Mouse (Mus musculus) embryonic facial prominence, embryonic 14.5 days (tissue): ENCODE data around the gene Armh1. TPM values are rescaled to one million over a fixed set of nuclear protein-coding genes. Genes with fewer than 3 reads are reported as not detected.

Experiments
- ATAC-seq: fragments of 200-750 bp; cut with Nextera tagmentation; 2 replicates; pipeline ENCODE4 v1.8.0; 2017; ENCODE audit warnings: low read depth, moderate number of reproducible peaks, moderate TSS enrichment
- DNase-seq: peaks from one replicate; pipeline ENCODE4 v3.0.0-alpha.2; 2015; ENCODE audit warnings: low spot score
- H3K27ac ChIP-seq: fragments of 300-500 bp; sonication (generic); replicated peaks from 2 replicates; pipeline ENCODE4 v1.5.1; 2014; ENCODE audit warnings: low read depth, mild to moderate bottlenecking, low read length, moderate library complexity
- H3K27me3 ChIP-seq: fragments of 300-500 bp; sonication (generic); replicated peaks from 2 replicates; pipeline ENCODE4 v1.6.1; 2014; ENCODE audit warnings: low read length; ENCODE audit not compliant: control insufficient read depth, insufficient read depth
- H3K36me3 ChIP-seq: fragments of 300-500 bp; sonication (generic); 2 replicates; pipeline ENCODE4 v1.6.1; 2014; ENCODE audit warnings: low read length, mixed read lengths; ENCODE audit not compliant: control insufficient read depth, insufficient read depth
- H3K4me1 ChIP-seq: fragments of 300-500 bp; sonication (generic); 2 replicates; pipeline ENCODE4 v1.6.1; 2014; ENCODE audit warnings: antibody characterized with exemption, low read length; ENCODE audit not compliant: control insufficient read depth, insufficient read depth
- H3K4me2 ChIP-seq: fragments of 300-500 bp; sonication (generic); 2 replicates; pipeline ENCODE4 v1.6.1; 2014; ENCODE audit warnings: low read depth, mild to moderate bottlenecking, low read length, moderate library complexity, mixed read lengths
- H3K4me3 ChIP-seq: fragments of 300-500 bp; sonication (generic); 2 replicates; pipeline ENCODE4 v1.5.1; 2014; ENCODE audit warnings: low read depth, mild to moderate bottlenecking, low read length
- H3K9ac ChIP-seq: fragments of 300-500 bp; sonication (generic); 2 replicates; pipeline ENCODE4 v1.6.1; 2014; ENCODE audit warnings: low read depth, mild to moderate bottlenecking, low read length, moderate library complexity, mixed read lengths
- H3K9me3 ChIP-seq: fragments of 300-500 bp; sonication (generic); 2 replicates; pipeline ENCODE4 v1.6.1; 2016; ENCODE audit warnings: low read length; ENCODE audit not compliant: control insufficient read depth
- WGBS: fragments of 180-500 bp; shearing (Covaris S2); extraction: QIAGEN DNeasy Blood & Tissue Kit; methylation state at CpG from one replicate; pipeline ENCODE4 v1.1.7; 2014; 5-methylcytosine and 5-hydroxymethylcytosine counted together
- polyA plus RNA-seq: library from polyadenylated mRNA; unstranded; fragments of >200 nt; fragmentation: Nextera tagmentation; extraction: Ambion mirVana; gene quantifications from 2 replicates; pipeline ENCODE4 v1.2.1, GENCODE M21; 2014

Armh1 gene
- polyA plus RNA-seq, 1 experiment from 2014 or later = 1.8 TPM

GRCm38 (mm10) chr4:117274720-117275119 lies 22.8 kb upstream of the Armh1 start:
- Histone ChIP-seq H3K36me3 (peaks cover 75% of the 10 kb centered on the region), H3K27ac (no peak overlapping the region), H3K4me2 (no peak overlapping the region), H3K4me3 (no peak overlapping the region), H3K9ac (no peak overlapping the region), H3K4me1 (no peaks in the 10 kb centered on the region), H3K27me3 (no peaks in the 10 kb centered on the region), H3K9me3 (peaks cover 13% of the 10 kb centered on the region)
- WGBS = 87% methylated on average over 4 of the region's 4 CpGs
- no peak for DNase-seq
- no peak for ATAC-seq

GRCm38 (mm10) chr4:117272459-117272858 lies 20.5 kb upstream of the Armh1 start:
- DNase-seq (peak; percentile 36), ATAC-seq (0 out of 2 replicates have a peak, but pooled peaks have one; percentile 9)
- 15% methylated on average over 12 of the region's 12 CpGs for WGBS
- H3K4me1 ChIP-seq = no peaks in the 10 kb centered on the region
- no peak overlapping the region for H3K27ac ChIP-seq
- no peaks in the 10 kb centered on the region for H3K27me3 ChIP-seq
- H3K4me2 ChIP-seq = no peak overlapping the region
- H3K4me3 ChIP-seq = no peak overlapping the region
- H3K9ac ChIP-seq = no peak overlapping the region
- peaks cover 62% of the 10 kb centered on the region for H3K36me3 ChIP-seq
- peaks cover 13% of the 10 kb centered on the region for H3K9me3 ChIP-seq

- H3K4me3 ChIP-seq = no peak overlapping the region
- ATAC-seq (peak; percentile 51), DNase-seq (peak; percentile 87)
- no peak overlapping the region for H3K27ac ChIP-seq
- no peaks in the 10 kb centered on the region for H3K4me1 ChIP-seq
- 3% methylated on average over 5 of the region's 6 CpGs for WGBS
- H3K9me3 ChIP-seq = peaks cover 13% of the 10 kb centered on the region
- no peak overlapping the region for H3K4me2 ChIP-seq
- peaks cover 40% of the 10 kb centered on the region for H3K36me3 ChIP-seq
- no peaks in the 10 kb centered on the region for H3K27me3 ChIP-seq
- no peak overlapping the region for H3K9ac ChIP-seq
Observed at GRCm38 (mm10) chr4:117270278-117270677, 18.4 kb upstream of the Armh1 start.

DNA sequence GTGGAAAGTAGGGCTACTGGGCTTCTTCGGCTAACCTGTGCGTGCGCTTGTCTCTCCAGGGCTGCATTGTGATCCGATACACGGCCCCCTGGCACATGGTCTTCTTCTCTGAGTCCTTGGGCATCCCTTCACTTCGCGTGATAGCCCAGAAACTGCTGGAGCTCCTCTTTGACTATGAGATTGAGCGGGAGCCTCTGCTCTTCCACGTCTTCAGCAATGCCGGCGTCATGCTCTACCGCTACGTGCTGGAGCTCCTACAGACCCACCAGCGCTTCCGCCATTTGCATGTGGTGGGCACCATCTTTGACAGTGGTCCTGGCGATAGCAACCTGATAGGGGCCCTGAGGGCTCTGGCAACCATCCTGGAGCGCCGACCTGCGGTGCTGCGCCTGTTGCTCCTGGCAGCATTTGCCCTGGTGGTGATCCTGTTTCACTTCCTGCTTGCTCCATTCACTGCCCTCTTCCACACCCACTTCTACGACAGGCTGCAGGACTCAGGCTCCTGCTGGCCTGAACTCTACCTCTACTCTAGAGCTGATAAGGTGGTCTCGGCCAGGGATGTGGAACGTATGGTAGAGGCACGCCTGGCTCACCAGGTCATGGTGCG lies 16.0 kb upstream of the Armh1 start:
- ATAC-seq = no peak
- no peak overlapping the region for H3K9ac ChIP-seq

DNA sequence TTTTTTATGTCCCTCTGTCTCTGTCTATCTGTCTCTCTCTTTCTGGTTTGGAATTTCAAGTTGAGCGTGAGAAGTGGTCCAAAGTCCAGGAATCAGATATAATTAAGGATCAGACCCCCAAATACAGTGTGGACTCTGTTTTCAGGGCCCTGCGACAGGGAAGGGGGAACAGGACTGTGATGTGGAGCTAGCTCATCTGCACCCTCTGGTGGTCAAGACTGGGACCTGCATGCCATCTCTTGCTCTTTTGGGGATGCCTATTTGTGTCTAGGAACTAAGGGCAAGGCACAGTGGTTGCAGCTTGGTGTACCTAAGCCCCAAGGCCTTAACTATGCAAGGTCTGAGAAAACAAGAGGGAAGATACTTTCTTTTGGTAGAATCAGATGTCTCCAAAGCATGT lies 15.4 kb upstream of the Armh1 start:
- Histone ChIP-seq H3K4me1 (no peaks in the 10 kb centered on the region), H3K4me3 (no peak overlapping the region), H3K9ac (no peak overlapping the region), H3K4me2 (no peak overlapping the region), H3K27ac (no peak overlapping the region), H3K27me3 (no peaks in the 10 kb centered on the region), H3K9me3 (no peaks in the 10 kb centered on the region), H3K36me3 (peaks cover 10% of the 10 kb centered on the region)
- ATAC-seq (peak; percentile 45; the same call in 1 of the 2 replicates), DNase-seq (peak; percentile 76)
- 0% methylated on average over 2 of the region's 2 CpGs for WGBS

More for the DNA sequence above, 16.0 kb upstream of the Armh1 start:
- Histone ChIP-seq H3K27me3 (no peaks in the 10 kb centered on the region), H3K4me3 (no peak overlapping the region), H3K4me1 (no peaks in the 10 kb centered on the region), H3K27ac (no peak overlapping the region), H3K36me3 (peaks cover 17% of the 10 kb centered on the region), H3K9me3 (no peaks in the 10 kb centered on the region), H3K4me2 (no peak overlapping the region)
- 88% methylated on average over 21 of the region's 25 CpGs for WGBS
- no peak for DNase-seq

- ATAC-seq (no peak), DNase-seq (no peak)
- no peaks in the 10 kb centered on the region for H3K36me3 ChIP-seq
- H3K4me1 ChIP-seq = no peaks in the 10 kb centered on the region
- H3K27ac ChIP-seq = no peak overlapping the region
- WGBS = 68% methylated on average over 8 of the region's 8 CpGs
- no peak overlapping the region for H3K4me3 ChIP-seq
- no peak overlapping the region for H3K4me2 ChIP-seq
- no peak overlapping the region for H3K9ac ChIP-seq
- H3K9me3 ChIP-seq = no peaks in the 10 kb centered on the region
- no peaks in the 10 kb centered on the region for H3K27me3 ChIP-seq
Observed at GRCm38 (mm10) chr4:117262987-117263386, 11.1 kb upstream of the Armh1 start.

DNA sequence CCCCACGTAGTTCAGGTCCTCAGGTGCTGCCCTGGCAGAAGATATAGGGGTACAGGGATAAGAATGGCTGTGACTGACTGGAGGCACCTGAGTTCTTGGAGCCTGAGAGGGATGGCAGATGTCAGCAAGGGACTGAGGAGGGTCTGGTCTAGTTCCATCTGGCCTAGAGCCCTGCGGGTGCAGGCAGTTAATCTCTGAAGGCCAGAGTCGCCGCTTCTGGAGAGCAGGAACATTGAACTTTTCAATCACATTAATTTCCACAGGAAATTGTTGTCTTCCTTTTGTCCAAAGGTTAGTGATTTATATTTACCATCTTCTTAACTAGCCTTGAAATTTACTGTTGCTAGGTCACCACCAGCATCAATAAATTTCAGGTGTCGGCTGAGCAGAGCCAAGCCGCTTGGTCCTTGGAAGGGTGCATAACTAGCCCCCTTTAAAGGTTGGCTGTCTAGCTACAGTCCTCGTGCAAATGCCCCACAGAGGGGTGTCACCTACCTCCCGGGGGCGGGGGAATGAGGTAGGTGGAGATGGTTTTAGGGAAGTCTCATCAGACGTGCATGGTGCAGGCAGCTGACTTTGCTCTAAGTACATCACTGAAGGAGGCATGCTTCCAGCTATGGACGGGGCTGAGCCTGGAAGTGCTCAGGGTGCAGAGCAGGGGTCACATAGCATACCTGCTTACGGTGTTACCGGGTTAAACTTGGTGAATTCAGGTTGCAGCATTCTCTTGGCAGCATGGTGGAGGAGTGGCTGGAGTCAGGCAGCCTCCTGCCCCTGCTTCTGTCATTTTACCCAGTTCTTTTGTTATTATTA lies 10.4 kb upstream of the Armh1 start:
- Histone ChIP-seq H3K4me1 (no peaks in the 10 kb centered on the region), H3K4me3 (no peak overlapping the region), H3K4me2 (no peak overlapping the region), H3K27ac (no peak overlapping the region), H3K27me3 (no peaks in the 10 kb centered on the region), H3K9ac (no peak overlapping the region), H3K36me3 (no peaks in the 10 kb centered on the region), H3K9me3 (no peaks in the 10 kb centered on the region)
- DNase-seq (no peak), ATAC-seq (no peak)
- WGBS = 75% methylated on average over 13 of the region's 13 CpGs

- no peak for DNase-seq
- Histone ChIP-seq H3K4me3 (no peak overlapping the region), H3K4me2 (no peak overlapping the region), H3K9ac (no peak overlapping the region), H3K27me3 (no peaks in the 10 kb centered on the region), H3K27ac (no peak overlapping the region), H3K36me3 (no peaks in the 10 kb centered on the region), H3K9me3 (no peaks in the 10 kb centered on the region), H3K4me1 (no peaks in the 10 kb centered on the region)
- WGBS = 78% methylated on average over 2 of the region's 2 CpGs
- ATAC-seq = no peak
Observed at GRCm38 (mm10) chr4:117261222-117261621, 9.3 kb upstream of the Armh1 start.
